In the genomic region with DNA sequence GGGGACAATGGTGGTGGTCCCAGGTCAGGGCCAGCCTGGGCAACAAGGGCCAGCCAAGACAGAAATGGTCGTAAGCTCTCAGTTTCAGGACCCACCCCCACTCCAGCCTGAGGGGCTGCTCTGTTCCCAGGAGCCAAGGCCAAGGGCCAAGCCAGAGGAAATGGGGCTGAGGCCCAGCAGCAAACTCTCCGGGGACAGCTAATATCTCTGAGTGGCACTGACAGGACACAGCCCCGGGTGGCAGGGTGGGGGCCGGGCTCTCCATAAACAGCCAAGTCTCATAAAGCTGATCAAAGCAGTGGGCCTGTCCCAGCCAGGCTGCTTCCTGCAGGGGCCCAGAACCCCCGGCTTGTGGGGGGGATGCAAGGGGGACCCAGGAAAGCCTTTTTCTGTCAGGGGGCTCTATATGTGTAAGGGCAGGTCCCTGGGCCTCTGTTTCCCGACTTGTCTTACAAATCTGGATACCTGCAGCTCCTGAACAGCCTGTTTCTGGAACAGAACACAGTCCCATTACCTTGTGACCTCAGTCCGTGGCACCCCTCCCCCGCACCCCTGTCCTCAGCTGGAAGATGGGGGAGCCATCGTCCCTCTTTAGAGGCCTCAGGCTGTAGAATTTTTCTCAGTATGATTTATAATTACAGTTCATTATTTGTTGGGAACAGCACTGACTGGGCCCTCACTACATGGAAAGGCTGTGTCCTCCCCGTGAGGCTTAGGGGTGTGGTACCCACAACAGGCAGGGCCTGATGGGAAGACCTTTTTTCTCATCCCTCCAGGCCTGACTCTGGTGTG, we compare ENCODE assay signal across 9 mouse cellular contexts. TPM values are rescaled to one million over a fixed set of nuclear protein-coding genes. Genes with fewer than 3 reads are reported as not detected.
DNase-seq lines count a peak whose midpoint lies in the region; ATAC-seq lines count a peak whose summit lies in the region.
"Had no signal": no experiment of that assay in that cellular context is flagged by ENCODE, and none has a peak within 500 bp of the region (broad histone marks: within the 10 kb centered on the region; RNA-seq: fewer than 3 reads in every experiment).

No protein-coding gene starts in this region.

- ATAC-seq in kidney, embryonic 14.5 days (ENCODE audit: low FRiP score, low TSS enrichment), result peak; percentile 81
- ATAC-seq in lung, embryonic 15.5 days (ENCODE audit: borderline replicate concordance, extremely low read depth, low FRiP score, low TSS enrichment), result peak; percentile 88
- ATAC-seq: hindbrain, embryonic 16.5 days had no signal

- no peak overlapping the region for H3K9ac ChIP-seq in kidney, embryonic 14.5 days (ENCODE audit: low read depth, low read length)
- H3K9ac ChIP-seq in lung, embryonic 15.5 days, result no peak overlapping the region

- H3K4me1 ChIP-seq in kidney, embryonic 14.5 days (ENCODE audit: control insufficient read depth, insufficient read depth, low read length), result peaks cover 42% of the 10 kb centered on the region
- H3K4me1 ChIP-seq in lung, embryonic 15.5 days, result peaks cover 69% of the 10 kb centered on the region

- no peaks in the 10 kb centered on the region for H3K27me3 ChIP-seq in kidney, embryonic 14.5 days (ENCODE audit: control insufficient read depth, insufficient read depth, low read length)
- H3K27me3 ChIP-seq in lung, embryonic 15.5 days, result no peaks in the 10 kb centered on the region

- DNase-seq in kidney, adult 11 months, result no peak
- DNase-seq in MN1 (ENCODE audit: low spot score), result peak; percentile 46
- peak; percentile 56 for DNase-seq in embryo, embryonic 9.5 days (ENCODE audit: extremely low spot score)
- DNase-seq in testis, postnatal 10 days (ENCODE audit: low spot score), result no peak
- DNase-seq in natural killer cell, adult 2 months (ENCODE audit: low spot score in 2 of 2), result no peak
- DNase-seq: cerebellum, adult 18-20 months had no signal

- no peaks in the 10 kb centered on the region for H3K36me3 ChIP-seq in kidney, embryonic 14.5 days (ENCODE audit: control insufficient read depth, insufficient read depth, low read length)
- no peaks in the 10 kb centered on the region for H3K36me3 ChIP-seq in lung, embryonic 15.5 days

- no peaks in the 10 kb centered on the region for H3K9me3 ChIP-seq in kidney, embryonic 14.5 days (ENCODE audit: control insufficient read depth, low read length)
- H3K9me3 ChIP-seq in lung, embryonic 15.5 days, result no peaks in the 10 kb centered on the region

- 13% methylated on average over 10 of the region's 10 CpGs for WGBS in kidney, embryonic 14.5 days
- WGBS in lung, embryonic 15.5 days, result 19% methylated on average over 10 of the region's 10 CpGs

- H3K4me2 ChIP-seq in kidney, embryonic 14.5 days (replicated peaks; ENCODE audit: low read depth, low read length), result no peak overlapping the region
- peak overlapping the region; percentile 23; the same call in 1 of the 2 replicates for H3K4me2 ChIP-seq in lung, embryonic 15.5 days

- no peak overlapping the region for H3K4me3 ChIP-seq in kidney, embryonic 14.5 days (ENCODE audit: low read length)
- no peak overlapping the region for H3K4me3 ChIP-seq in lung, embryonic 15.5 days

- H3K27ac ChIP-seq in kidney, embryonic 14.5 days (ENCODE audit: low read depth, low read length), result peak overlapping the region; percentile 85
- H3K27ac ChIP-seq in lung, embryonic 15.5 days, result peak overlapping the region; percentile 94

RNA-seq across cellular contexts. Expression of gene Snai1, which starts 45.4 kb away (rescaled TPM):
- 40.4 and 40.8 TPM in 2 replicates for polyA plus RNA-seq in kidney, embryonic 14.5 days (2014; fragmentation: Nextera tagmentation; extraction: Ambion mirVana)
- 107 and 109 TPM in 2 replicates for polyA plus RNA-seq in lung, embryonic 15.5 days (2015; fragmentation: Nextera tagmentation; extraction: Ambion mirVana)

RNA-seq across cellular contexts. Expression of gene Ube2v1, which starts 48.5 kb away (rescaled TPM):
- polyA plus RNA-seq in kidney, embryonic 14.5 days (2014; fragmentation: Nextera tagmentation; extraction: Ambion mirVana), result 212 and 283 TPM in 2 replicates
- polyA plus RNA-seq in lung, embryonic 15.5 days (2015; fragmentation: Nextera tagmentation; extraction: Ambion mirVana), result 280 and 282 TPM in 2 replicates

Comparison
In these comparisons a context has a peak if more than half of its experiments do, and no peak if none do; other contexts are left out.
1. DNase-seq: peak in MN1 (single experiment) and embryo, embryonic 9.5 days (single experiment); none in kidney, adult 11 months (single experiment), testis, postnatal 10 days (single experiment) and natural killer cell, adult 2 months (0 of 2).